Comparison of ENCODE assay signal across 8 mouse cellular contexts in genomic region chr1:162358036-162358435, GRCm38 (mm10).
DNase-seq lines count a peak whose midpoint lies in the region; ATAC-seq and TF ChIP-seq lines count a peak whose summit lies in the region.

No protein-coding gene starts in this region.

- no peaks in the 10 kb centered on the region for H3K27me3 ChIP-seq in forebrain, postnatal 0 days (ENCODE audit: insufficient read depth, low read length)
- H3K27me3 ChIP-seq in forebrain, embryonic 12.5 days, result no peaks in the 10 kb centered on the region
- H3K27me3 ChIP-seq in testis, adult 2 months (ENCODE audit: control insufficient read depth, insufficient read depth, low read length), result no peaks in the 10 kb centered on the region
- no peaks in the 10 kb centered on the region for H3K27me3 ChIP-seq in neural tube, embryonic 15.5 days (replicated peaks)

- no peak for ATAC-seq in forebrain, postnatal 0 days
- no peak for ATAC-seq in forebrain, embryonic 12.5 days (ENCODE audit: low FRiP score)
- ATAC-seq in neural tube, embryonic 15.5 days (ENCODE audit: low FRiP score), result 0 out of 2 replicates have a peak, but pooled peaks have one; percentile 15
- ATAC-seq in frontal cortex, adult (ENCODE audit: low TSS enrichment), result no peak

- no peak overlapping the region for H3K4me2 ChIP-seq in forebrain, postnatal 0 days (ENCODE audit: low read depth)
- no peak overlapping the region for H3K4me2 ChIP-seq in forebrain, embryonic 12.5 days
- no peak overlapping the region for H3K4me2 ChIP-seq in neural tube, embryonic 15.5 days

- peak; percentile 75 for TF ChIP-seq CTCF in forebrain, postnatal 0 days (IDR thresholded peaks at IDR 0.05; ENCODE audit: low read depth)
- TF ChIP-seq CTCF in testis, adult 2 months (IDR thresholded peaks at IDR 0.05; ENCODE audit: control insufficient read depth, insufficient read depth, insufficient replicate concordance, low read depth, low read length), result peak; percentile 25; the same call in 1 of the 2 replicates

- no peak overlapping the region for H3K4me3 ChIP-seq in forebrain, postnatal 0 days (ENCODE audit: low read depth, low read length)
- no peak overlapping the region for H3K4me3 ChIP-seq in forebrain, embryonic 12.5 days (replicated peaks)
- no peak overlapping the region for H3K4me3 ChIP-seq in testis, adult 2 months (ENCODE audit: control insufficient read depth, low read depth, low read length)
- no peak overlapping the region for H3K4me3 ChIP-seq in neural tube, embryonic 15.5 days (replicated peaks)

- DNase-seq in forebrain, postnatal 0 days, result peak; percentile 74
- DNase-seq in testis, postnatal 10 days (ENCODE audit: low spot score), result no peak
- DNase-seq in embryo, embryonic 10.5 days (ENCODE audit: low spot score), result peak; percentile 73
- DNase-seq in kidney, postnatal 36 days, result peak; percentile 59 to 66

- no peaks in the 10 kb centered on the region for H3K36me3 ChIP-seq in forebrain, postnatal 0 days (ENCODE audit: insufficient read depth)
- no peaks in the 10 kb centered on the region for H3K36me3 ChIP-seq in forebrain, embryonic 12.5 days (replicated peaks)
- no peaks in the 10 kb centered on the region; the same call in 1 of the 2 replicates for H3K36me3 ChIP-seq in testis, adult 2 months (ENCODE audit: control insufficient read depth, insufficient read depth, low read length)
- no peaks in the 10 kb centered on the region for H3K36me3 ChIP-seq in neural tube, embryonic 15.5 days

- H3K9me3 ChIP-seq in forebrain, postnatal 0 days (ENCODE audit: low read length), result no peaks in the 10 kb centered on the region
- H3K9me3 ChIP-seq in forebrain, embryonic 12.5 days, result no peaks in the 10 kb centered on the region
- no peaks in the 10 kb centered on the region for H3K9me3 ChIP-seq in neural tube, embryonic 15.5 days (replicated peaks)

- peaks cover 6% of the 10 kb centered on the region; the same call in 1 of the 2 replicates for H3K4me1 ChIP-seq in forebrain, postnatal 0 days (ENCODE audit: insufficient read depth)
- H3K4me1 ChIP-seq in forebrain, embryonic 12.5 days, result peaks cover 20% of the 10 kb centered on the region
- no peaks in the 10 kb centered on the region for H3K4me1 ChIP-seq in testis, adult 2 months (ENCODE audit: control insufficient read depth, insufficient read depth, low read length)
- peaks cover 28% of the 10 kb centered on the region for H3K4me1 ChIP-seq in neural tube, embryonic 15.5 days

- H3K27ac ChIP-seq in forebrain, postnatal 0 days (ENCODE audit: low read depth, low read length), result no peak overlapping the region
- H3K27ac ChIP-seq in forebrain, embryonic 12.5 days, result no peak overlapping the region
- no peak overlapping the region for H3K27ac ChIP-seq in testis, adult 2 months (ENCODE audit: control insufficient read depth, insufficient read depth, low read depth, low read length)
- no peak overlapping the region for H3K27ac ChIP-seq in neural tube, embryonic 15.5 days (replicated peaks)

- H3K9ac ChIP-seq in forebrain, postnatal 0 days, result no peak overlapping the region
- H3K9ac ChIP-seq in forebrain, embryonic 12.5 days, result no peak overlapping the region
- no peak overlapping the region for H3K9ac ChIP-seq in neural tube, embryonic 15.5 days (replicated peaks)

- TF ChIP-seq POLR2A in testis, adult 2 months (IDR thresholded peaks at IDR 0.05; ENCODE audit: control insufficient read depth, low read depth, low read length), result no peak

- WGBS in forebrain, postnatal 0 days, result 37% methylated on average over 8 of the region's 8 CpGs
- 36% methylated on average over 8 of the region's 8 CpGs for WGBS in forebrain, embryonic 12.5 days
- WGBS in neural tube, embryonic 15.5 days, result 36% methylated on average over 8 of the region's 8 CpGs
